Mouse (Mus musculus) mesoderm, embryonic 11.5 days (tissue): ENCODE results near the gene Copb2.

ENCODE experiments used
- DNase-seq: peaks from one replicate; pipeline ENCODE4 v3.0.0-alpha.2; 2012; ENCODE audit warnings: low read depth, low spot score

Copb2 gene

GRCm38 (mm10) chr9:98563137-98564126 lies at the start of gene Copb2:
Copb2 (plus strand) TSS chr9:98563721.
- DNase-seq: peak; percentile 99

- no peak for DNase-seq
Measured at GRCm38 (mm10) chr9:98523872-98524271, 39.6 kb upstream of the Copb2 start.

- no peak for DNase-seq
Measured at GRCm38 (mm10) chr9:98524786-98525542, 38.6 kb upstream of the Copb2 start.

- no peak for DNase-seq
Measured at GRCm38 (mm10) chr9:98525543-98525924, 38.0 kb upstream of the Copb2 start.

- DNase-seq: no peak
Measured at GRCm38 (mm10) chr9:98527226-98527625, 36.3 kb upstream of the Copb2 start.

GRCm38 (mm10) chr9:98529776-98530175 lies 33.7 kb upstream of the Copb2 start:
- DNase-seq: no peak

- DNase-seq: no peak
Measured at GRCm38 (mm10) chr9:98530999-98531398, 32.5 kb upstream of the Copb2 start.

GRCm38 (mm10) chr9:98534675-98535280 lies 28.7 kb upstream of the Copb2 start:
- peak; percentile 12 for DNase-seq

GRCm38 (mm10) chr9:98535763-98536162 lies 27.8 kb upstream of the Copb2 start:
- DNase-seq: peak; percentile 16

- peak; percentile 49 for DNase-seq
Measured at GRCm38 (mm10) chr9:98538017-98538712, 25.4 kb upstream of the Copb2 start.

- DNase-seq: peak; percentile 83
Measured at GRCm38 (mm10) chr9:98538713-98539360, 24.7 kb upstream of the Copb2 start.

GRCm38 (mm10) chr9:98544042-98544441 lies 19.5 kb upstream of the Copb2 start:
- DNase-seq: no peak

- no peak for DNase-seq
Measured at GRCm38 (mm10) chr9:98583852-98584251, 20.3 kb downstream of the Copb2 start.

- DNase-seq: no peak
Measured at GRCm38 (mm10) chr9:98600094-98600493, 36.6 kb downstream of the Copb2 start.

GRCm38 (mm10) chr9:98601156-98601836 lies 37.8 kb downstream of the Copb2 start, which contains the start of gene Mrps22:
Mrps22 (minus strand) TSS chr9:98601660.
- peak; percentile 89 for DNase-seq

- no peak for DNase-seq
Measured at GRCm38 (mm10) chr9:98601837-98602359, 38.4 kb downstream of the Copb2 start.

GRCm38 (mm10) chr9:98604896-98605295 lies 41.4 kb downstream of the Copb2 start:
- DNase-seq: no peak

GRCm38 (mm10) chr9:98628480-98628879 lies 65.0 kb downstream of the Copb2 start:
- peak; percentile 28 for DNase-seq

- no peak for DNase-seq
Measured at GRCm38 (mm10) chr9:98633287-98634162, 70.0 kb downstream of the Copb2 start.
